Mouse (Mus musculus) Patski (cell line): ENCODE measurements at regions not wholly inside any gene's neighbourhood (a gene's known extent, or its start where the extent isn't known, plus 50 kb on each side); places are given as distances from the start of the nearest gene placed in this dataset.

Experiments
- ATAC-seq: fragments of 100-300 bp; one replicate; pipeline ENCODE4 v1.8.0; 2021
- CTCF ChIA-PET: fragments of 350-600 bp; sonication (Branson Sonifier 250); formaldehyde crosslinking; loops from one replicate; lab custom pipeline; 2022; ENCODE audit warnings: inconsistent platforms; lab: Charles Lee
- POLR2A ChIA-PET: fragments of 350-600 bp; sonication (Branson Sonifier 250); formaldehyde crosslinking; loops from one replicate; lab custom pipeline; 2022; ENCODE audit warnings: antibody characterized with exemption, inconsistent platforms; lab: Charles Lee
- DNase-seq: peaks from one replicate; pipeline ENCODE4 v3.0.0-alpha.2; 2011; ENCODE audit warnings: low read depth, low spot score
- H3K27me3 ChIP-seq: fragments of 371-371 bp; one replicate; pipeline ENCODE4 v1.5.1; 2021
- CTCF ChIP-seq: fragments of 100-300 bp; IDR thresholded peaks from one replicate; pipeline ENCODE4 v1.5.1; 2021
- in situ Hi-C: fragments of 300-500 bp; cut with MboI; formaldehyde crosslinking; loops from 3 replicates; pipeline ENCODE4 v1.11.1; 2018; ENCODE audit warnings: low pct_unique_long_range_greater_than_20kb, mixed read lengths

DNA sequence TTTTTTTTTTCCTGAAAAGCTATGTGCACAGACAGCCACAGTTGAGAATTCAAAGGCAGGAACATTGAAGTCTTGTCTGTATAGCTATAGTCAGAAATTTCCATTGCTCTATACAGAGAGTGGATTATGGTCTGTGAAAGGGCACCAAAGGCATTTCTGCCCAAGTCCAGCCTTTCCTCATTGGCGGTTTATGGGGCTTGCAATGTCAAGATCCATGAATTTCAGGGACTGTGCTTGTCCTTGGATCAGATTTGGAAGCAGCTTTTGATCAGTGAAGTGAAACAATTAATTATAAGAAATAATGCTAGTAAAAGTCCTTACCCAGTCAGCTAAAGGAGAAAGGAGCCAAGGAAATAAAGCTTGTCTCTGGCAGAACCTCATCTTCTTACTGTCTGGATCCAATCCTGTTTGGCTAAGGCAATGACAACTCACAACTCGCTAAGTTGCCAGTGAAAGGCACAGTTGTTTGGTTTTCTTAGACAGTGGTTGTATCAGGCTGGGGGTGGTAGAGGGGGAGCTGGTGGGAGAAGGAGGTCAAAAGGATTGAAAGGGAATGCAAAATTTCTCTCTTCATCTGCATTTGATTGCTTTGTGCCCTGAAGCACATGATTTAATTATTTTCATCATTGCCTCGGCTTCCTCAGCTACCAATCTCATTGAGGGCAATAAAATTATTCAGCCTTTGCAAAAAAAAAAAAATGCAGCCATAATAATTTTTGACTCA is 574.4 kb upstream of the Lcorl start:
- ChIA-PET POLR2A (no interaction called here), CTCF (no interaction called here)
- TF ChIP-seq CTCF: no peak
- ATAC-seq (no peak), DNase-seq (no peak)
- in situ Hi-C loops: loop anchor here (25.0 kb wide), 1 partner anchor 1555 kb away; the partner anchor contains the start of gene Slit2
- peaks cover 3% of the 10 kb centered on the region for H3K27me3 ChIP-seq

DNA sequence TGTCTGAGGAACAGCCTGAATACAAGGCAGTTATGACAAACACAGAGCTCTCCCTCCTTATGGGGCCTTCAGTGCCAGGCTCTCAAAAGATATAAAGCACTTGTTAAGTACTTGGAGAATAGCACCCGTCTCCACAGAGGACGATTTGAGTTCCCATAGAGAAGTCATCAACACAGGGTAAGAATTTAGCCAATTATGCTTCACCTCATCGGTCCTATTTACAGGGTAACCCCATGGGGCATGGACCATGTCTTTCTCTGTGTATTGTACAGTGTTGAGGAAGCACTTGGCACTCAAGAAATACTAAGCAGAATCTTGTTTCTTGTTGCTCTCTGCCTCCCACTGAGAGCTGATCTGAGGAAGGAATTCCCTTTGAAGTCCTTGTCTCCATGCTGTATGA is 565.3 kb upstream of the Lcorl start:
- in situ Hi-C loops: no loop called here
- peaks cover 18% of the 10 kb centered on the region for H3K27me3 ChIP-seq
- no peak for TF ChIP-seq CTCF
- ChIA-PET POLR2A (no interaction called here), CTCF (no interaction called here)
- DNase-seq (no peak), ATAC-seq (no peak)

DNA sequence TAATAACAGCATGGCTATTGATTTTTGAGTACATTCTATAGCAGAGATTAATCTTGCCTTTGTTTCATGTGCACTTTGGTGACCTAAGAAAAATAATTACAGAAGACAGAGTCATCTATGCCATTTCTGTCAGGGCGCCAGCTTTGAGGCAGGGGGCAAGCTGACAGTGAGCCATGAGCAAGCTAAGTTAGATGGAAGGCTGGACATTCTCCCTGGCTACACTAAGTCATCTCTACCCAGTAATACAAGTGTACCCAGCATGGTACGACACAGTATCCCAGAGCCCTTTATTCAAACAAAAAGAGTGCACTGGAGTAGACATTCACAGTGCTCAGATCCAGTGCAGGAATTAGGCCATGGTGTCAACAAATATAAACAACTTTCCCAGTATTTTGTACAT is 549.6 kb upstream of the Lcorl start:
- peaks cover 36% of the 10 kb centered on the region for H3K27me3 ChIP-seq
- ATAC-seq (no peak), DNase-seq (no peak)
- POLR2A ChIA-PET: no interaction called here
- in situ Hi-C loops: no loop called here
- TF ChIP-seq CTCF: no peak
- CTCF ChIA-PET: no interaction called here

DNA sequence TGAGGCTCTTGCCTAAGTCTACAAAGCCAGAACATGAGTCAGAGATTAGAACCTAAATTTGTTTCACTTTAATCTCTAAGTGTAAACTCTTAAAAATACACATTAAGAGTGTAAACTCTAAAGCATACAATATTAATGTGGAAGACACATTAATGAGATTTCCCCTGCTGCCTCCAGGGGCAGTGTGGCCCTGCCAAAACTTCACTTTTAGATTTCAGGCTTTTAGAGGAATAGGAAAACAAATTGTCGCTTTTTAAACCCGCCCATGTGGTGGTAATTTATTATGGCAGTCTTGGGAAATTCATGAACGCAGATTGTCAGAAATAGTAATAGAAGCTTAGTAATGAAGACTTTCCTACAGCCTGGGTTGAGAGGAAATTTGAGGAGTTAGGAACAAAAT is 549.0 kb upstream of the Lcorl start:
- ATAC-seq (no peak), DNase-seq (no peak)
- H3K27me3 ChIP-seq: peaks cover 32% of the 10 kb centered on the region
- TF ChIP-seq CTCF: peak; percentile 44
- ChIA-PET CTCF (no interaction called here), POLR2A (no interaction called here)
- in situ Hi-C loops: no loop called here

DNA sequence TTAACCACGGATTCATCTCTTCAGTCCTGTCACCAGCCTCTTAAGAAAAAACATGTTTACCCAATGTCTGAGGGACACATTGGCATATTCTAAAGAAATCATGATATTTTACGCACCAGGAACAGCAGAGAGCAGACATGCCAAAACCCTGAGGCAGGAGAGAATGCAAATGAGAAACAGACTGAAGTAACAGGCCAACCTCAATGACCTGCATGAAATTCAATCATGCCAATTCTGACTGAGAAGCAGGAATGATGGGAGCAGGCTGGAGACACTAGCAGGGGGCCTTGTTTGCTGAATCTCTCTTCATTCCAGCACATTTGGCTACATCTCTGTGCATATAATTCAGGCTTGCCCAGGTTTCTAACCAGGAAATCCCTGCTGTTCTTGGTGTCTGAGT is 529.2 kb upstream of the Lcorl start:
- CTCF ChIA-PET: no interaction called here
- POLR2A ChIA-PET: no interaction called here
- ATAC-seq (no peak), DNase-seq (no peak)
- no peak for TF ChIP-seq CTCF
- peaks cover 36% of the 10 kb centered on the region for H3K27me3 ChIP-seq
- in situ Hi-C loops: no loop called here

DNA sequence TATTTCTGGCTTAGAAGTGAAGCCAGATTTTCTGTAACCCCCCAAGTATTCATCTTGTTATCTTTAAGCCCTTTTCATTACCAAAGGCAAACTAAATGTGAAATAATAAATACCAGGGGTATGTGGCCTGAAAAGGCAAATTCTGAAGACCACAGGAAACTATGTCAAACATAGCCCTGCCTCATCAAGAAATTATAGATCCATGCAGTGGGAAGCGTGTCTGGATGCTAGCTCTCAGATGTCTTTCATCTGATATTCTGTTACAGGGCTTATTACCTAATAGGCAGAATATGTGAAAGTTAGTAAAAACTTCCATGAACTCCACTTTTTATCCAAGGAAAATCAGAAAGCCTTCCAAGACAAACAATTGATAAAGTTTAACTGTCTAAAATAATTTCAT is 509.9 kb upstream of the Lcorl start:
- ChIA-PET CTCF (no interaction called here), POLR2A (no interaction called here)
- no peak for TF ChIP-seq CTCF
- in situ Hi-C loops: no loop called here
- no peak for DNase-seq
- no peak for ATAC-seq
- peaks cover 32% of the 10 kb centered on the region for H3K27me3 ChIP-seq

DNA sequence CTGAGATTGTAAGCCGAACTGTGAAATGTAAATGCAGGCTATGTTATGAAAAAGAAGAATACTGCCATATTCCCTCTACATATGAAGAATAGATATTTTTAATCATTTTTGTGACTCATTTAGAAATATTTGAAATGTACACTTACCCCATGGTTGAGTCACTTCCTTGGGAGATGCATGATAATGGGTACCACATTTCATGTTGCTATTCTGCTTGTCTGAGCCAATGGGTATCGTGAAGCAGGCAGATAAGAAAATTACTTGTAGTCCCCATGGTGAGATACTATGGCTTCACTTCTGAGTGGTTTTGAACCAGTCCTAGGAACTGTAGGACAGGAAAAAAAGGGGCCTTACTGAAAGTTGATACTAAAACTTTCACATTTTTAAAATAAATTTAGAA is 506.2 kb upstream of the Lcorl start:
- TF ChIP-seq CTCF: no peak
- ATAC-seq (no peak), DNase-seq (no peak)
- CTCF ChIA-PET: no interaction called here
- POLR2A ChIA-PET: no interaction called here
- H3K27me3 ChIP-seq: peaks cover 51% of the 10 kb centered on the region
- in situ Hi-C loops: no loop called here

DNA sequence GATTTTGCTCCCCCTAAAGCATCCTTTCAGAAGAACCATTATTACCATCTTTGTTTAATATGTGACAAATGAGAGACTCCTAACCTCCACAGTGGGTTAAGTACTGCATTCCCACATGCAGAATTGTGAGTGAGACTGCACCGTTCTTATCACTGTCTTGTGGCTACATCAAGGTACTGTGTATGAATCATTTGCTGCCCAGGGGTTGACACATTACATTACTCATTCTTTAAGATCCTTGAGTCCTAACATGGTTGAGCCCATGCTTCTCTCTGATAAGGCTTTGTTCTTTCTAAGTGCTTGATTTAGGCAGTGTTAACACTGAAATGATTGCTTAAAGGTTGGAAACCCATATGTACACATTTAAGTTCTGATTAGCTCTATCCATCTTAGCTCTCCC is 504.2 kb upstream of the Lcorl start:
- TF ChIP-seq CTCF: no peak
- peaks cover 52% of the 10 kb centered on the region for H3K27me3 ChIP-seq
- POLR2A ChIA-PET: no interaction called here
- CTCF ChIA-PET: no interaction called here
- in situ Hi-C loops: no loop called here
- ATAC-seq (no peak), DNase-seq (no peak)

DNA sequence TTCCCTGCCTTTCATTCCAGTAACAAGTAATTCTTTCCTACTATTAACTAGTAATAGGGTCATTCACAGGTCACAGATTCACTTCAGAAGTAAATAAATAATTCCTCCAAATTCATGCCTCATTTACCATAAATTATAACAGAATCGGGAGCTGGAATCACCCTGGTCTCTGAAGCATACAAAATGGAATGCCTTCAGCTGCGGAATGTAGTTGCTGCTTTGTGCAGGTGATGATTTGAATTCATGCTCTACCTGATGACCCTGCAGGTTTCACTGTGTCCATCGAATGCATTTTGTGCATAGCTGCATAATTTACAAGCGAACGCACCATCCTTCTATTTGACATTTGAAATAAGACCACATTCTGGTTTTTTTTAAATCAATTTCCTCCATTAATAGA is 491.0 kb upstream of the Lcorl start:
- no peak for TF ChIP-seq CTCF
- ATAC-seq: no peak
- peaks cover 22% of the 10 kb centered on the region for H3K27me3 ChIP-seq
- ChIA-PET CTCF (interaction anchor here (1.3 kb wide), 1 partner anchor 813 kb away, joined by 3 read pairs; no protein-coding TSS in a partner anchor), POLR2A (no interaction called here)
- no peak for DNase-seq
- in situ Hi-C loops: loop anchor here (5.0 kb wide), 3 partner anchors 591 to 876 kb away; no protein-coding TSS in a partner anchor

DNA sequence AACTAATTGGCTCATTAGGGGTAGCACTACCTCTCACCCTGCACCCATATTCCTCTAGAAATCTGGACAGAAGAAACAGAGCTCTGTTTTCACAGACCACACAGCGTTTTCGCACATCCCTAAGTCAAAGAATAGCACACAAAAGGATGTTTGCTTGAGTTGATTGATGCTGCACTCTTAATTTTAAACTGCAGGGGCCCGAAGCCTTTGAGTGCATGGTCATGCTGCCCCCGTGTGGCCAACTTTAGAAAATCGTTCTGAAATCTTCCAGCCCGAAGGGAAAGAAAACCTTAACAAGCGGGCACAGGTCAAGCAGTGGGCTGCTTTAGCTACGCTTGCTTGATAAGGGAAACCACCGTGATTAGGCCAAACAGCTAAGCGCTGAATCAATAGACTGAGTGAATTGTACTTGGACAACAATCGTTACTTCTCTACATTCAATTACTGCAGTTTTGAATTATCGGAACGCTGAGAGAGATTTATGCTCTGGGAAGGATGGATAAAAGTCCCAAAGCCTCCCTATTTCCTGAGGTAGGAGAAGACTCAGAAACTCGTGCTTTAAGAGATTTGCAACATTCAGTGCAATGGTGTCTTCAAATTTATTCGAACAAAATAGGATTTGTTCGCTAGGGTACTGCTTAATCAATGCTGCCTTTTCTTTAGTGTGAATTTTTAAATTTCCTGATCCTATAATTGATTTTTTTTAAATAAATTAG is 490.1 kb upstream of the Lcorl start:
- in situ Hi-C loops: loop anchor here (5.0 kb wide), 3 partner anchors 590 to 875 kb away; no protein-coding TSS in a partner anchor
- peaks cover 17% of the 10 kb centered on the region for H3K27me3 ChIP-seq
- CTCF ChIA-PET: interaction anchor here (0.6 to 1.5 kb wide), 10 partner anchors 9 to 813 kb away, joined by 3 to 11 read pairs (median 4); no protein-coding TSS in a partner anchor
- peak; percentile 70 for ATAC-seq
- POLR2A ChIA-PET: no interaction called here
- DNase-seq: no peak
- TF ChIP-seq CTCF: peak; percentile 94

DNA sequence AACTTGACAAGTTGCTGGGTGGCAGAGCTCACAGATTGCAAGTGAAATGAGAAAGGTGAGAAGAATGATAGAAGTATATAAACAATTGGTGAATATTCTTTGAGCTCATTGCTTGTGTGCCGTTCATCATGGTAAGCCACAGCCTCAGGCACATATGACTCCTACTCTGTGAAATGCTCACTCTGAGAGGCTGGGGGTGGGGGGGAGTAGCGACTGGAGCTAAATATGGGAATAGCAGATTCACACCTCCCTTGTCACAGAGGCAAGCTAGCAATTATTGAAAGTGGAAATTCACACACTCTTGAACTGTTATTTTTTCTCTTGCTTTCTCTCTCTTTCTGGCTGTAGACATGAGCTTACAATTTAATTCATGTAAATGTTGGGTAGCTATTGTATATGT is 481.0 kb upstream of the Lcorl start:
- ChIA-PET CTCF (interaction anchor here (2.0 kb wide), 1 partner anchor 9 kb away, joined by 11 read pairs; no protein-coding TSS in a partner anchor), POLR2A (no interaction called here)
- DNase-seq (no peak), ATAC-seq (no peak)
- TF ChIP-seq CTCF: no peak
- peaks cover 3% of the 10 kb centered on the region for H3K27me3 ChIP-seq
- in situ Hi-C loops: no loop called here
